Mouse (Mus musculus) embryonic fibroblast, embryonic 13.5 days (primary cell): ENCODE data around the gene Ski.

Experiments used
- CTCF ChIP-seq: IDR thresholded peaks from 2 replicates; pipeline ENCODE4 v1.5.1; 2011; ENCODE audit warnings: mild to moderate bottlenecking, control low read depth, low read length, moderate library complexity, borderline replicate concordance; ENCODE audit not compliant: insufficient read depth
- POLR2A ChIP-seq: IDR thresholded peaks from 2 replicates; pipeline ENCODE4 v1.6.1; 2011; ENCODE audit warnings: low read depth, mild to moderate bottlenecking, control low read depth, low read length, moderate library complexity

GRCm38 (mm10) chr4:155143411-155143810 lies 79.0 kb downstream of the Ski start:
- TF ChIP-seq CTCF (no peak), POLR2A (no peak)
